Mouse (Mus musculus) E14TG2a.4 (cell line): ENCODE results near the gene Mylk4.

Experiments
- CTCF ChIP-seq: conservative IDR thresholded peaks from 2 replicates; pipeline ENCODE4 v1.5.1; 2014; ENCODE audit warnings: low read length
- NANOG ChIP-seq: IDR thresholded peaks from 2 replicates; pipeline ENCODE4 v1.6.1; 2014; ENCODE audit warnings: borderline replicate concordance, low read length, mixed read lengths
- POU5F1 ChIP-seq: IDR thresholded peaks from 2 replicates; pipeline ENCODE4 v1.6.1; 2014; ENCODE audit warnings: low read length, borderline replicate concordance

DNA sequence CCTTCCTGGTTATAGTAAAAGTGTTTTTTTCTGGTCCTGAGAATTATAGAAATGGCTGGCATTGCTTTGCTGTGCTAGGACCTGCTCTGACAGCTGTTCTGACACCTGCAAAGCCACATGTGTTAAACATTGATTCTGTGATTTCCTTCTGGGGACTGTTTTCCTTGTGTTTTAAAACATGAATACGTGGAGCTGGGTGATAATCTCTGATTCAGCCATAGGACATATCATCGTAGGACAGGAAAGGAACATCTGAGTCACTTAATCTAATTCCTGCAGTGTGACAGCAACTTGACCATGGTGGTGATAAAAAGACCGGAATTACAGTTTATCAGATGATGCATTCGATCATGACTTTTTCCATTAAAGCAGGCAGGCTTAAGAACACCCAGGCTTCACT lies 45.1 kb upstream of the Mylk4 start:
- TF ChIP-seq POU5F1, result no peak
- TF ChIP-seq CTCF, result no peak
- TF ChIP-seq NANOG, result no peak
